Mouse (Mus musculus): ENCODE results near the gene Unc119. TPM values are rescaled to one million over a fixed set of nuclear protein-coding genes. Genes with fewer than 3 reads are reported as not detected.

The Unc119 gene
- total RNA-seq, 1 experiment from 2014 or later: 122 TPM

Other genes with a start within 250 kb of the Unc119 start
- gene Fam222b, start 248.8 kb upstream of the Unc119 start, total RNA-seq (2017): 3.6 to 7.9 TPM (median 4.4 TPM) in 3 replicates
- 3.6 to 4.9 TPM (median 3.6 TPM) in 3 replicates for gene Traf4, start 177.9 kb upstream of the Unc119 start, total RNA-seq (2017)
- gene Nek8, start 166.8 kb upstream of the Unc119 start, total RNA-seq (2017): 2.5 to 4.3 TPM (median 2.8 TPM) in 3 replicates
- gene Tlcd1, start 166.8 kb upstream of the Unc119 start, total RNA-seq (2017): 2.5 to 4.6 TPM (median 2.9 TPM) in 3 replicates
- gene Rpl23a, start 159.9 kb upstream of the Unc119 start, total RNA-seq (2017): 1,700 to 2,580 TPM (median 2,203 TPM) in 3 replicates
- gene Rab34, start 155.1 kb upstream of the Unc119 start, total RNA-seq (2017): not detected in 3 replicates
- gene Proca1, start 150.1 kb upstream of the Unc119 start, total RNA-seq (2017): not detected in 3 replicates
- 43.1 to 61.5 TPM (median 48.3 TPM) in 3 replicates for gene Sdf2, start 97.7 kb upstream of the Unc119 start, total RNA-seq (2017)
- gene Supt6, start 97.5 kb upstream of the Unc119 start, total RNA-seq (2017): 54.5 to 84.6 TPM (median 59.8 TPM) in 3 replicates
- gene 2610507B11Rik, start 81.7 kb upstream of the Unc119 start, total RNA-seq (2017): 77.6 to 107 TPM (median 97.1 TPM) in 3 replicates
- 1.2 TPM in 1 of 3 replicates, not detected in the others for gene BC030499, start 52.6 kb upstream of the Unc119 start, total RNA-seq (2017)
- gene Spag5, start 42.0 kb upstream of the Unc119 start, total RNA-seq (2017): 0.64 to 3.1 TPM (median 1.4 TPM) in 3 replicates
- 0.78 to 8.6 TPM (median 1.3 TPM) in 3 replicates for gene Aldoc, start 20.5 kb upstream of the Unc119 start, total RNA-seq (2017)
- 17.5 to 25.1 TPM (median 18.5 TPM) in 3 replicates for gene Pigs, start 15.1 kb upstream of the Unc119 start, total RNA-seq (2017)
- not detected in 3 replicates for gene Foxn1, start 43.1 kb downstream of the Unc119 start, total RNA-seq (2017)
- gene Slc13a2, start 78.7 kb downstream of the Unc119 start, total RNA-seq (2017): not detected in 3 replicates
- gene Slc46a1, start 122.2 kb downstream of the Unc119 start, total RNA-seq (2017): 0.38 to 0.58 TPM in 2 of 3 replicates, not detected in the other
- 0.78 TPM in 1 of 3 replicates, not detected in the others for gene Sarm1, start 154.3 kb downstream of the Unc119 start, total RNA-seq (2017)
- gene Vtn, start 155.6 kb downstream of the Unc119 start, total RNA-seq (2017): not detected in 3 replicates
- gene Sebox, start 160.0 kb downstream of the Unc119 start, total RNA-seq (2017): not detected in 3 replicates
- 23.4 to 38.7 TPM (median 34.2 TPM) in 3 replicates for gene Tmem199, start 168.7 kb downstream of the Unc119 start, total RNA-seq (2017)
- 18.0 to 27.4 TPM (median 21.5 TPM) in 3 replicates for gene Poldip2, start 168.7 kb downstream of the Unc119 start, total RNA-seq (2017)
- gene Tnfaip1, start 192.8 kb downstream of the Unc119 start, total RNA-seq (2017): 5.4 to 8.8 TPM (median 8.3 TPM) in 3 replicates
- gene Ift20, start 192.9 kb downstream of the Unc119 start, total RNA-seq (2017): 133 to 162 TPM (median 149 TPM) in 3 replicates
- gene Tmem97, start 207.3 kb downstream of the Unc119 start, total RNA-seq (2017): 1.8 to 6.2 TPM (median 4.5 TPM) in 3 replicates